Mouse (Mus musculus): Measurements from ENCODE around the gene Dip2b.

Dip2b gene

DNA sequence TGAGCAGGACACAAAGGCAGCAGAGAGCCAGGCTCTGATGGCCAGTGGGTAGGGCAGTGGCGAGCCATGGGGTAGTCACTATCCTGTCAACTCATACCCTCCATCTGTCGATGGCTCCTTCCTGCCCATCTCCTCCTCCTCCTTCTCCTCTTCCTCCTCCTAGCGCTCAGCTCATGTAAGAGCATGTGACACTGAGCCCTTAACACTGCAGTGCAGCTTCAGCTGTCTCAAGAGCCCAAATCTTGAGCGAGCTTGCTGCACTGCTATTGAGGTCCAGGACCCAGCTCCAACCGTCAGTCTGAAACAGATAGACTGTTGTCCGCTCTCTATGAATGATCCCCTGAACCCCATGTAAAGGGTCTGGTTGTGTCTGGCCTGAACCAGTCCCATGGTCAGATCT, 141.2 kb downstream of the Dip2b start:
- DNase-seq (ENCODE audit: low spot score): no peak

DNA sequence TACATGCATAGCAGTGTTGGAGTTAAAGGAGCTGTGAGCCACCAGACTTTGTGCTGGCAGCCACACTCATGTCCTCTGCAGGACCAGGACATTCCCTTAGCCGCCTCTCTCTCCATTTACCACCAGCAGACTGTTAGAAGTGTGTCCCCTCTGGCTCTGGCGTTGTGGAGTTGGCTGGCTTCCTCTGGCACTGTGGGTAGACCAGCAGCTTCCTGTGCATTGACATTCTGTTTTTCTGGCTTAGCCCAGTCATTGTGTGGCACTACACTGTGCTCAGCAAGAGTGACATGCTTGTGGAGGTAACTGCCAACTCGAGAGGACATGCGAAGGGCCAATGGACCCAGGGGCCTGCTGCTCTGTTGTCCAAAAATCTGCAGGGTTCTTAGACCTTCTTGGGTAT, 141.8 kb downstream of the Dip2b start:
- no peak for DNase-seq (ENCODE audit: low spot score)

DNA sequence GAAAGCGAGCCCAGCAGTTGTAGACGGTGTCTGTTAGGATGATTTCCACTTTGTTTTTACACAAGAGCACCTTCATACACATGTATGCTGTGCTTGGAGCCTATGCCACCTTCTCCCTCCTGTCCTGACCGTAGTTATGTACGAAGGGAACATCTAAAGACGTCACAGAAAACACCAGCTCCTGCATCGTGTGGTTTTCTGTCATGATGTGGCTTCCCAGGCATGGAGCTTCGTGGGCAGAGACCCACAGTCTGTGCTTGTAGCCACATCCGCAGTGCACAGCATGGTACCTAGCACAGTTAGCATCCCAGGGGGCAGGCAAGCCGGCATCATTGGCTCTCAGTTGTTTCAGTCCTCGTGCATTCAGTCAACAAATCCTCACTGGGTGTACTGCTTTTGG, 143.4 kb downstream of the Dip2b start:
- DNase-seq (ENCODE audit: low spot score): no peak

DNA sequence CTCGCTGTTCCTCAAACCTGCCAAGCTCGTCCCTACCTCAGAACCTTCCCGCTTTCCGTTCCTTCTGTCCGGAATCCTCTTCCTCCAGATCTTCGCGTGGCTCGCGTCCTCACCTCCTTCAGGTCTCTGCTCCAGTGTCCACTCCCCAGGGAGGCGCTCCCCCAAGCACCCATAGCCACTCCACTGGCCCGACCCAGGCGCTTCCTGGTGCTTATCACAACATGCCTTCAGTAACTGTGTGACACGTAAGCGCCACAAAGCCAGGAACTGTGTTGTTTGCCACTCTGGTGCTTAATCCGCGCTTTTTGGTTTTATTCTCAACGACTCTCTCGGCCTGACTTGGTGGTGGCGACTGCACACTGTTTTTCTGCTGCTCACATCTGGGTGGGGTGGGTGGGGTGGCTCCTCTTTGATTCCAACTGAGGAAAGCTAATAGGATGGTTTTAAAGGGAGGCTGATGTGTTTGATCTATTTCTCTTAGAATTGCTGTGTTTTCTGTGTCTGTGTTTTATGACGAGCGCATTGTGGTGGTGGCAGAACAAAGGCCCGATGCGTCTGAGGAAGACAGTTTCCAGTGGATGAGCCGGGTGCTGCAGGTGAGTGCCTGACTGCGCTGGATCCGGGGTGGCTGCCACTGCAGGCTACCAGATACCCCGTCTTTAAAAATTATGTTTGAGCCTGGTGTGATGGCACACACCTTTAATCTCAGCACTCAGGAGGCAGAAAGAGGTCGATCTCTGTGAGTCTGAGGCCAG, 144.2 kb downstream of the Dip2b start:
- no peak for DNase-seq (ENCODE audit: low spot score)

DNA sequence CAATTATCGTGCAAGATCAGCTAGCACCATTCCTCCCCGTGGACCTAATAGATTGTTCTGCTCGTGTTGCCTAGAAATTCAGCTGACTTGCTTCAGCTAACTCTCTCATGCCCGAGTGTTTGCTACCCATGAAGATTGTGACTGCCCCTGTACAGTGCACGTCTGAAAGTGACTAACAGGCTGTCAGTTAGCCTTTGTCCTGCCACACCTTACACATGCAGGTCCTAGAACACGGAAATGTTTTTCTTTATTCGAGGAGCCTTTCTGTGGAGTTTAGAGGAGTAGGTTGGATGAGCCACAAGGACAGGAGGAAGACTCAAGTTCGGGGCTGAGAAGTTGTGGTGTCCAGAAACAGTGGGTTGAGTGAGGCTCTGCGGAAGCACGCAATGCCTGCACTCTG, 145.0 kb downstream of the Dip2b start:
- DNase-seq (ENCODE audit: low spot score): no peak

DNA sequence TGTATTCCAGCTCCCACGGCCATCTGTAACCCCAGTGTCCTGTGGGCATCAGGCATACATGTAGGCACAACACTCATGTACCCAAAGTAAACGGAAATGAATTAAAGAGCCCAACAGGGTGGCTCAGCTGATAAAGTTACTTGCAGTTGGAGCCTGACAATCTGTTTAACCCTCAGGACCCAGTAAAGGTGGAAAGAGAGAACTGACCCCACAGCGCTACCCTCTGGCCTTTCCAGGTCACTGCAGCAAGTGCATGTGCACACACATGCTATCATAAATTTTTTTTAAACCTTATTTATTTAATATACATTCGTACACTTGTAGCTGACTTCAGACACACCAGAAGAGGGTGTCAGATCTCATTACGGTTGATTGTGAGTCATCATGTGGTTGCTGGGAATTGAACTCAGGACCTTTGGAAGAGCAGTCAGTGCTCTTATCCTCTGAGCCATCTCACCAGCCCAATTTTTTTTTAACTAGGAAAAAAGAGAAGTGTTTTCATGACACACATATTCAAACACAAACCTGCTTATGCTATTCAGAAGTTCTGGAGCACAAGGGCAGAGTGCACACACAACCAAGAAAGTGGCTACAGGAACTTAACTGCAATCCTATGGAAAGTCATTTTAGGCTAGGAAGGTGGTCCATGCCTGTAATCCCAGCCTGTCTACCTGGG, 146.5 kb downstream of the Dip2b start:
- DNase-seq (ENCODE audit: low spot score): no peak

DNA sequence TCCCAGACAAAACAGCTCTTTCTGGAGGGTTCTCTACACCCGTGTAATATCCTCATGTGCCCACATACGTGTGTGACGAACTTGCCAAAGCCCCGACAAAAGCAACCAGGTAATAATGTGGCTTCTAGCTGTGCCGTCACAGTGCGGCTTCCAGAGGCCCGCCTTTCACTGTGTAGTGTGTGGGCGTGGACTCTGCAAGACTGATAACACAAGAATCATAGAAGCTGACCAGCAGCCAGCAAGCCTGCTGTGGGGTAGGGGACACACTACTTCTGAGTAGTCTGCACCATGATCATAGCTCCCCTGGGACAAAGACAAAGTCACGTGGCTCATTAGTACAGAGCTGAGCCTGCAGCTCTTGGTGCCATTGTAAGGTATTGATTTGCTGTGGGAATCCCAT, 147.8 kb downstream of the Dip2b start:
- no peak for DNase-seq (ENCODE audit: low spot score)

DNA sequence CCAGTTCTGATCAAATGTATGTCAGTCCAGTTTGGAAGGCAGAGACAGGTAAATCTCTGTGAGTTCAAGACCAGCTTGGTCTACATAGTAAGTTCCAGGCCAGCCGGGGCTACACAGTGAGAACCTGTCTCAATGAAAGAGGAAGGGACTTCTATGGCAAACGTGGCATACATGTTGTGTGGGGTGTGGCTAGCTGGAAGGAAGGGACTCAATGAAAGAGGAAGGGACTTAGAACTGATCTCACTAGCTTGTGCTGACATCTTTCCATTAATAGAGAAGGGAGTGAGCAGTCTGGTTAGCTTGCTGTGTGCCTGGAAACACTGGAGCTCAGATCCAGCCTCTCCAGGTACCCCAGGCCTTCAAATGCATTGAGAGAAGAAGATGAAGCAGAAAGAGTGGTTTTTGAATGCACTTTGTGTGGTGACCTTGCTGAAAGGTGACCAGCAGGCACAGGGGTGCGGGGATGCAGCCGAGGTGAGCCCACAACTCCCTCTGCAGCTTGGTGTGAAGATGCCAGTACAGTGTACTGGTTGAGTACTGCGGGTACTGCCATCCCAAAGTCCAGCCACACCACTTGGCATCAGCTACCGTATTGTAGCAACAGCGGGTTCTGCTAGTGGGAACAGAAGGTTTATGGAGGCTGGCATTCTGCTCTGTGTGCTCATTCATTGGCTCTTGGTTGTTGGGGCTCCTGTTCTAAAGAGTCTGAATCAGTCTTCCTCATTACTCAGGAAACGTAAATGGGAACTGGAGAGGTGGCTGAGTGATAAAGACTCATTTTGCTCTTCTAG, 148.6 kb downstream of the Dip2b start:
- DNase-seq (ENCODE audit: low spot score): no peak

DNA sequence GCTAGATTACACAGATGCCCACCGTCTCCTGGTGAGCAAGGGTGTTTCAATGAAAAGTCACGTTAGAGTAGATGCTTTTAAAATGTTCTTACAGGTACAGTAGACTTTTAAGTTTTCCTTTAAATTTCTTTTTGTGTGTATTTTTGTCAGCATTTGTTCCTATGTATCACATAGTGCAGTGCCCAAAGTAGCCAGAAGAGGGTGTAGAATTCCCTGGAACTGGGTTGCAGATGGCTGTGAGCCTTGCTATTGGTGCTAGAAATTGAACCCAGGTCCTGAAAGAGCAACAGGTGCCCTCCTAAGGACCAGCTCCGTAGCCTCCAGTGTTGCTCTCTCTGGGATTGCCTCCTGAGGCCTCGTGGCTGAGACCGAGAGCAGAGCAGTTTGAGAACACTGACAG, 150.1 kb downstream of the Dip2b start:
- no peak for DNase-seq (ENCODE audit: low spot score)

DNA sequence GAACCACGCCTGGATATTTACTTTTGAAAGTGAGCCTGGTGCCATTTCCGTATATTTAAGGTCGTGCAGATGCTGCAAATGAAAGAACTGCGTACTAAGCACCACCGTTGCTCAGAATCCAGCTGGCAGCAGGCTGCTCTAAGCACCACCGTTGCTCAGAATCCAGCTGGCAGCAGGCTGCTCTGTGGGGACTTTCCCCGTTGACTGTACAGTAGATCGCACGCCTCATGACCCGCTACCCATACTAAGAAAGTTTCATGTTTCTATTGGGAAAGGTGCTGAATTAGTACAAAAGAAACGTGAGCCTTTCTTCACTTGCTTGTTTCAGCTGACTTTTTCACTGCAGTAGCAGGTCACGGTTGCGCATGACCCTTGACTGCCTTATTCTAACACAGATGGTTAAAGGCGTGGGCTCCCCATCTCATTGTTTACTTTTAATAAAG, 150.5 kb downstream of the Dip2b start:
- DNase-seq (ENCODE audit: low spot score): no peak

DNA sequence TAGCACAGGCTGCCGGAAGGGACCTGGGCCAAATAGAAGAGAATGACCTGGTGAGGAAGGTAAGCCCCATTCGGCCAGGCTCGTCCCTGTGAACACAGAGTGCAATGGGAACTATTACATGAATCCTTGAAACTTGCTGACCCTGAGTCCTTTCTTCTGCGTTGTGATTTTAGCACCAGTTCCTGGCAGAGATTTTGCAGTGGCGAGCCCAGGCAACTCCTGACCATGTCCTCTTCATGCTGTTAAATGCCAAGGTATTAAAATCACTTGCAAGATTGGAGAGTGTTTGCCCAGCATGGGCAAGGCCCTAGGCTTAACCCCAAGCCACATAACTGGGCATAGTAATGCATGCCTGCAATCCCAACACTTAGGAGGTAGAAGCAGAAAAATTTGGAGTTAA, 151.6 kb downstream of the Dip2b start:
- no peak for DNase-seq (ENCODE audit: low spot score)

DNA sequence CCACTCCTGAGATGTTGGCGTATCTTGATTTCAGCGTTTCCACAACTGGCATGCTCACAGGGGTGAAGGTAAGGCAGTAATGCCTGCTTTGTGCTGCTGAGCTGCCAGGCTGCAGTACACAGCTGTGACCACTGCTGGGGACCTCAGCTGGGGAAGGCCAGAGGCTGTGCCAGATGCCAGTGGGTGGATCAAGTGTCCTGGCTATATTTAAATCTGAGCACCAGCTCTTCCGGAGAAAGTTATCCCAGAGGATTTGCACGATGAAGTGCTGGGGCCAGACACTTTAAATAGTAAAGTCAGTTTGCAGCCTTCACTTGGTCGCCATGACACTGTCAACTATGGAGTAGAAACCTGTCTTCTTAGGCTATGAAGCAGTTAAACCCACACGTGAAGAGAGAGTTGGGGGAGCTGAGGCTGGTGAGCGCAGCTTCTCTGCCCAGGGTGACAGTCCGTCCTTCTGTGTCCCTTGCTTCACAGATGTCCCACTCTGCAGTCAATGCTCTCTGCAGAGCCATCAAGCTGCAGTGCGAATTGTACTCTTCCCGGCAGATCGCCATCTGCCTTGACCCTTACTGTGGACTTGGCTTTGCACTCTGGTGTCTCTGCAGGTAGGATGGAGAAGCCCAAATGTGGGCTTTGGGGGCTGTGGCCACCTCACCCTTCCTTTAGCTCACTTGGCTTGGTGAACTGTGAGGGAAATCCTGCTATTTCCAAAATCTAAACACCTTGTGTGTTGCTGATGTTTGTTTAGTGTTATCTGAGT, 160.7 kb downstream of the Dip2b start:
- no peak for DNase-seq (ENCODE audit: low spot score)

DNA sequence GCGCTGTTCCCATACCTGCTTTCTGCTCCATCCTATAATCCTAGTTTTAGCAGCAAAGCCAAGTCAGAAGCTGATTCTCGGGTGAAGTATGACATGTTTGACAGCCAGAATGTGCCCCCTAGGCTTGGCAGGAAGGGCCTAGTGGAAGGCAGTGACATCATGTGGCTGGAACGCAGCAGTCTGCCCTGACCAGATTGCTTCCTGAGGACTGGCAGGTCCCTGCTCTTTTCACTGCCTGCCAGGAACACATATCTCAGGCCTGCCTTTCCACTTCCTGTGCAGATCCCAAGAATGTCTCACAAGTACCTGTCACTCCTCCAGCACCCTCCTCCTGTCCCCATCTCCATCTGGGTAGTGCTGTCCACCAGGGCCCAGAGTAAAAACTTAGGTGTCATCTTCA, 161.3 kb downstream of the Dip2b start:
- DNase-seq (ENCODE audit: low spot score): no peak

DNA sequence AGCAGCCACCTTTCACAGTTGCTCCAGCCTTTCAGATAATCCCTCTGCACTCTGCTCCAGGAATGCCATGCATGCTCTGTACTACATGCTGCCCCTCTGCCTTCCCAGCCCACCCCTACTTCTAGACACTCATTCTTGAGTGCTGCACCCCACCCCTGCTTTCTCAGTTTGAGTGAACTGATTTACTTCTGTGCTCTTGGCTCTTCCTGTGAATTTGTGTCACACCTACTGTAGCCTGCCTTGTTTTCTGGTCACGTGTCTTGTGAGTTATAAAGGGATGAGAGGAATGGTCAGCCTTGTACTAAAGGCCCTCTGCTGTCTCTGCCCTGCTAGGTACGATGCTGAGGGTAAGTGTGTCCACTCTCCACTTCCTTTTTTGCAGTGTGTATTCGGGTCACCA, 163.3 kb downstream of the Dip2b start:
- no peak for DNase-seq (ENCODE audit: low spot score)

DNA sequence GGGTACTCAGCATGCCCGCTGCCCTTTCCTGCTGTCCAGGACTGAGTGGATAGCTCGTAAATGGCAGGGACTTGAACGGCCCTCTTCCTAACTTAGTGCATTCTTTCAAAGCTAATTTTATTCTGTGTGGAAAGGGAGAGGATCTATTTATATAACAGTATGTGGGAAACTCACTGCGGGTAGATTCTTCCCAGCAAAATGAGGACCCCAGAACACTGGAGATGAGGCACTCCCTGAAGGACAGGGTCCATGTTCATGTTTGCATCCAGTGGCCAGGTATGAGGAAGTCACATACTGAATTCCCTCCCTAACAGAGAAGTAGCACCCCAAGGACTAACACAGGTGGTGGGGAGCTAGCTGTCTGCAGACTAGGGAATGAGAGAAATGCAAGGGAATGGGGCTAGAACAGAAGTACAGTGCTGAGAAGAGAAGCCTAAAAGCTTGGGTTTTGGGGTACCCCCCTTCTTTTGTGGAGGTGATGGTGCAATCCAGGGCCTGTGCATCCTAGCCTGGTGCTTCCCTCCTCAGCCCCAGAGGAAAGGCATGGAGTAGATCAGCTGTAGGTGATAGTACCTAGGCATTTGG, 164.1 kb downstream of the Dip2b start:
- DNase-seq (ENCODE audit: low spot score): no peak

DNA sequence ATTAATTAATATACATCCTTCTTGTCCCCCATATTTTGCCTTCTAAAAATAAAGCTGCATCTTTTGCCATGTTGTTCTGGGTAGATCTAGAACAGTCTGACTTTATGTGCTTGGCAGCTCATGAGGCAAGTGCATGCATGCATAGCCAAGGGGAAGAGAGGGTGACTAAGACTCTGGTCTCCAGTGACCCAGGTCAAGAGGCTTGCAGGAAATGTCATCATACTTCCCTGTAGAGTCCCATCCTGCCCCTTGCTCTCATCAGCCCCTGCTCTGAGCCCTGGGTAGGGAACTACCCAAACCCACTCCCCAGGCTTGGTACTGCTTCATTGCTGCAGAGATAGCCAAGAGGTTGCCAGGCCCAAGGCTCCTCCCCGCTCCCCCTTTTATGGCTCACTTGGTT, 166.1 kb downstream of the Dip2b start:
- DNase-seq (ENCODE audit: low spot score): no peak

DNA sequence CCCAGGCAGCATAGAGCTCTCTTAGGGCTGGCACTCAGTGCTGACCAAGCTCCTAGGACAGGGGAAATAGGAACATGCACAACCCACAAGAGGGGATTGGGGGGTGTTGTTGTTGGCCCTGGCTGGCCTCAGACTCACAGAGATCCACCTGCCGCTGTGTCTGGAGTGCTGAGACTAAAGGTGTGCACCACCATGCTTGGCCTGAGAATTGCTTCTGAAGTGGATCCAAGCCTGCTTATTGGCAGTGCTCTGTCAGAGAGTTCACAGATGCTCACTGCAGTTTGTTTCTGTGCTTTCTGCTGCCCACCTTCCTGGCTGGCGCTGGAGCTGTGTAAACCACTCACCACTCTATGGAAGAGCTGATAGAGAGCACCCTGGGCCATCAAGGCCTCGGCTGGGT, 171.5 kb downstream of the Dip2b start:
- no peak for DNase-seq (ENCODE audit: low spot score)

DNA sequence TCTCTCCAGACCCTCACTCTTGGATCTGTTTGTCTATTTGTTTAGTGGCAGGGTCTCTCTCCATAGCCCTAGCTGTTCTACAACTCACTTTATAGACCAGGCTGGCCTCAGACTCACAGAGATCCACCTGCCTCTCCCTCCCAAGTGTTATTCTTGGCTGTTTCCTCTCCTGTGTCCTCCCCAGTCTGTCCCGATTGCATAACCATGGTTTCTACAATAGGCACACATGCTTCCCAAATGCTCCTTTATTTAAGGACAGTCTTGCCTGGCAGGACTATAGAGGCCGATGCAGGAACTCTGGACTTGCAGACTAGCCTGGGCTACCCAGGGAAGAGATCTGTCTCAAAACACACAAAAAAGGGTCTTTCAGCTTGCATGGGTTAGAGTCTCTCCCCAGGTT, 174.9 kb downstream of the Dip2b start:
- DNase-seq (ENCODE audit: low spot score): no peak

DNA sequence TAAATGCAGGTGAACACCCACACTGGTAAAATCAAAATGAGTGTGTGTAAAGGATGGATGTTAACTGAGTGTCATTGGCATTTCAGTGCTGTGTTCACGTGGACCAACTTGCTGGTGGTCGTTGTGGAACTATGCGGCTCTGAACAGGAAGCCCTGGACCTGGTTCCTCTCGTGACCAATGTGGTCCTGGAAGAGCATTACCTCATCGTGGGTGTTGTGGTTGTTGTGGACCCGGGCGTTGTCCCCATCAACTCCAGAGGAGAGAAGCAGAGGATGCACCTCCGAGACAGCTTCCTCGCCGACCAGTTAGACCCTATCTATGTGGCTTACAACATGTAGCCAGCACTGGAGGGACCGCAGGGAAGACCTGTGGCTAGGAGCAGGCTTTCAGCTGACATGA, 176.6 kb downstream of the Dip2b start:
- no peak for DNase-seq (ENCODE audit: low spot score)

DNA sequence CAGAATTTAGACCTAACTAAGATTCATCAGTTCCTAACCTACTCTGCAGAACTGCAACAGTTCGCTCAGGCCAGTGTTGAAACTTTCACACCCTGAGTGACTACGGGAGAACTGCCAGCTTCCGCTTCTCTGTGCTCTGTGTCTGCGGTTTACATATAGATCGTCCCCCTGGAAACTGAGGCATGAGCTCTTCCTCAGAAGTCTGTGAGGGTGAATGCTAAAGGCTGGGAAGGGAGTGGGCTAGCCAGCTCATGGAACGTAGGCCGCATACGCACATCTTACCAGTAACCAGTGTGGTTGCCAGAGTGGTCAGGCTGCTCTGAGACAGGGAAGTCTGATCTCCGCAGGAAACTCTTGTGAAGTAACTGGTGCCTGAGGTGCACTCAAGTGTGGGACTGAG, 177.7 kb downstream of the Dip2b start:
- DNase-seq (ENCODE audit: low spot score): no peak

DNA sequence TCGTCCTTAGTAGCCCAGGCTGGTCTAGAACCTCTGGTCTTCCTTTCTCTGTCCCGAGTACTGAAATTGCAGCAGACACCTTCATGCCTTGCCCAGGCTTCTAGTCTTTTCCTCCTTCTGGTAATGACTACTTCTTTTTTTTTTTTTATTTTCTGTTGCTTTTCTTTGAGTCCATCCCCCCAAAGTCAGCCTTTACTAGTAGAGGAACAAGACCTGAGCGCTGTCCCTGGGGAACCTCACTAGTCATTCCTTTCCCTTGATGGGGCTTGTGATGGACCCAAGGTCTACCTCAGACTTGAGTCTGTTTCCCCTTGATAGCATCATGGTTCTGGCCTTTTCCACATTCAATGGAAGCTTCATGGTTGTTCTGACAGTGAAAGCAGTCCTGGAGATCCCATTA, 179.6 kb downstream of the Dip2b start:
- DNase-seq (ENCODE audit: low spot score): no peak

DNA sequence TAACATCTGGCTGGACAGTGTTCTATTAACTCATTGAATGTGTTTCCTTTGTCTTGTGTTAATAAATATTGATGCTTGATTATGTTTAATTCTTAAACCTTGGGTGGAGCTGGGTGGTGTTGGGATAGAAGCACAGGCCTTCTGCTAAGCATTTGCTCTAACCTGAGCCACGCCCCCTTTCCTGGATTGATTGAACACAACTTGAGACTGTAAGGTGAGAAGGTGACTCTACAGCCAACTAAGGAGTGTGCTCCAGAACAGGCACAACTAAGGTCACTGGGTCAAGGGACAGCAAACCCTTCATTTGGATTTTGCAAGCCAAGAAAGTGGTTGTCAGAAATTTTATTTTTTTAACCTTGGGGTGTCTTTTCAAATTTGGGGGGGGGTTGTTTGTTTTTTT, 180.9 kb downstream of the Dip2b start:
- no peak for DNase-seq (ENCODE audit: low spot score)
